Mouse (Mus musculus): ENCODE measurements around the gene Prkci. TPM values are rescaled to one million over a fixed set of nuclear protein-coding genes. Genes with fewer than 3 reads are reported as not detected.

Gene Prkci
- polyA plus RNA-seq, 1 experiment from 2014 or later, result 24.9 TPM

- no peak overlapping the region for H3K27ac ChIP-seq (replicated peaks)
- H3K4me1 ChIP-seq (replicated peaks), result peaks cover 38% of the 10 kb centered on the region
- no peak overlapping the region for H3K4me3 ChIP-seq
- no peaks in the 10 kb centered on the region for H3K27me3 ChIP-seq
- WGBS, result 63% methylated on average over 10 of the region's 10 CpGs
- no peaks in the 10 kb centered on the region for H3K36me3 ChIP-seq
- H3K9me3 ChIP-seq, result no peaks in the 10 kb centered on the region
- no peak overlapping the region for H3K9ac ChIP-seq
- no peak overlapping the region for H3K4me2 ChIP-seq
- ATAC-seq (ENCODE audit: low read depth), result no peak
These were observed 4.0 kb downstream of the Prkci start for GRCm38 (mm10) chr3:30999401-31000017.

GRCm38 (mm10) chr3:31000018-31000407 lies 4.5 kb downstream of the Prkci start:
- no peak for ATAC-seq (ENCODE audit: low read depth)
- no peak overlapping the region for H3K27ac ChIP-seq (replicated peaks)
- H3K27me3 ChIP-seq, result no peaks in the 10 kb centered on the region
- WGBS, result 25% methylated on average over 4 of the region's 4 CpGs
- no peak overlapping the region for H3K4me3 ChIP-seq
- no peaks in the 10 kb centered on the region for H3K36me3 ChIP-seq
- no peaks in the 10 kb centered on the region for H3K9me3 ChIP-seq
- H3K4me1 ChIP-seq (replicated peaks), result peaks cover 33% of the 10 kb centered on the region
- H3K9ac ChIP-seq, result no peak overlapping the region
- no peak overlapping the region for H3K4me2 ChIP-seq

GRCm38 (mm10) chr3:31001048-31001676 lies 5.6 kb downstream of the Prkci start:
- 30% methylated on average over 3 of the region's 3 CpGs for WGBS
- H3K4me3 ChIP-seq, result no peak overlapping the region
- no peak overlapping the region for H3K9ac ChIP-seq
- no peak for ATAC-seq (ENCODE audit: low read depth)
- no peak overlapping the region for H3K27ac ChIP-seq (replicated peaks)
- H3K36me3 ChIP-seq, result no peaks in the 10 kb centered on the region
- H3K4me2 ChIP-seq, result no peak overlapping the region
- H3K27me3 ChIP-seq, result no peaks in the 10 kb centered on the region
- H3K9me3 ChIP-seq, result no peaks in the 10 kb centered on the region
- H3K4me1 ChIP-seq (replicated peaks), result peaks cover 33% of the 10 kb centered on the region

GRCm38 (mm10) chr3:31004320-31005209 lies 9.0 kb downstream of the Prkci start:
- H3K4me1 ChIP-seq (replicated peaks), result peaks cover 13% of the 10 kb centered on the region
- WGBS, result 76% methylated on average over 6 of the region's 6 CpGs
- H3K27ac ChIP-seq (replicated peaks), result no peak overlapping the region
- no peak overlapping the region for H3K4me3 ChIP-seq
- no peak for ATAC-seq (ENCODE audit: low read depth)
- H3K9ac ChIP-seq, result no peak overlapping the region
- no peak overlapping the region for H3K4me2 ChIP-seq
- H3K36me3 ChIP-seq, result no peaks in the 10 kb centered on the region
- H3K9me3 ChIP-seq, result no peaks in the 10 kb centered on the region
- no peaks in the 10 kb centered on the region for H3K27me3 ChIP-seq

- no peak overlapping the region for H3K9ac ChIP-seq
- no peak overlapping the region for H3K27ac ChIP-seq (replicated peaks)
- H3K9me3 ChIP-seq, result no peaks in the 10 kb centered on the region
- H3K4me1 ChIP-seq (replicated peaks), result peaks cover 16% of the 10 kb centered on the region
- H3K36me3 ChIP-seq, result no peaks in the 10 kb centered on the region
- H3K4me3 ChIP-seq, result no peak overlapping the region
- no peak overlapping the region for H3K4me2 ChIP-seq
- WGBS, result 92% methylated on average over 2 of the region's 2 CpGs
- no peak for ATAC-seq (ENCODE audit: low read depth)
- no peaks in the 10 kb centered on the region for H3K27me3 ChIP-seq
These were observed 18.8 kb downstream of the Prkci start for GRCm38 (mm10) chr3:31014374-31014773.

- Histone ChIP-seq H3K4me3 (no peak overlapping the region), H3K4me2 (no peak overlapping the region), H3K9me3 (no peaks in the 10 kb centered on the region), H3K36me3 (0 out of 2 replicates have a peak, but pooled peaks cover 8% of the 10 kb centered on the region), H3K9ac (no peak overlapping the region), H3K27ac (replicated peaks) (no peak overlapping the region), H3K27me3 (no peaks in the 10 kb centered on the region), H3K4me1 (replicated peaks) (peaks cover 16% of the 10 kb centered on the region)
- 84% methylated on average over 10 of the region's 10 CpGs for WGBS
- ATAC-seq (ENCODE audit: low read depth), result no peak
These were observed 20.3 kb downstream of the Prkci start for GRCm38 (mm10) chr3:31015682-31016443.

- WGBS, result 48% methylated on average over 9 of the region's 9 CpGs
- ATAC-seq (ENCODE audit: low read depth), result no peak
- Histone ChIP-seq H3K27ac (replicated peaks) (no peak overlapping the region), H3K4me1 (replicated peaks) (peaks cover 16% of the 10 kb centered on the region), H3K9ac (no peak overlapping the region), H3K36me3 (0 out of 2 replicates have a peak, but pooled peaks cover 8% of the 10 kb centered on the region), H3K9me3 (no peaks in the 10 kb centered on the region), H3K27me3 (no peaks in the 10 kb centered on the region), H3K4me3 (no peak overlapping the region), H3K4me2 (no peak overlapping the region)
These were observed 21.1 kb downstream of the Prkci start for GRCm38 (mm10) chr3:31016594-31017196.

- Histone ChIP-seq H3K4me3 (no peak overlapping the region), H3K4me1 (replicated peaks) (peaks cover 16% of the 10 kb centered on the region), H3K36me3 (0 out of 2 replicates have a peak, but pooled peaks cover 16% of the 10 kb centered on the region), H3K9ac (no peak overlapping the region), H3K27me3 (no peaks in the 10 kb centered on the region), H3K9me3 (no peaks in the 10 kb centered on the region), H3K4me2 (no peak overlapping the region), H3K27ac (replicated peaks) (no peak overlapping the region)
- whole genome bisulfite sequencing, result 52% methylated on average over 4 of the region's 4 CpGs
- ATAC-seq (ENCODE audit: low read depth), result no peak
These were observed 22.1 kb downstream of the Prkci start for GRCm38 (mm10) chr3:31017652-31018051.

- 83% methylated on average over 1 of the region's 1 CpGs for WGBS
- ATAC-seq (ENCODE audit: low read depth), result no peak
- H3K27ac ChIP-seq (replicated peaks), result no peak overlapping the region
- H3K36me3 ChIP-seq, result 0 out of 2 replicates have a peak, but pooled peaks cover 16% of the 10 kb centered on the region
- no peaks in the 10 kb centered on the region for H3K27me3 ChIP-seq
- H3K9me3 ChIP-seq, result no peaks in the 10 kb centered on the region
- H3K4me2 ChIP-seq, result no peak overlapping the region
- H3K4me3 ChIP-seq, result no peak overlapping the region
- no peak overlapping the region for H3K9ac ChIP-seq
- peaks cover 24% of the 10 kb centered on the region for H3K4me1 ChIP-seq (replicated peaks)
These were observed 23.7 kb downstream of the Prkci start for GRCm38 (mm10) chr3:31019287-31019686.

GRCm38 (mm10) chr3:31019793-31020447 lies 24.4 kb downstream of the Prkci start:
- Histone ChIP-seq H3K4me3 (no peak overlapping the region), H3K4me1 (replicated peaks) (peaks cover 24% of the 10 kb centered on the region), H3K9me3 (no peaks in the 10 kb centered on the region), H3K27ac (replicated peaks) (no peak overlapping the region), H3K36me3 (0 out of 2 replicates have a peak, but pooled peaks cover 16% of the 10 kb centered on the region), H3K4me2 (no peak overlapping the region), H3K27me3 (no peaks in the 10 kb centered on the region), H3K9ac (no peak overlapping the region)
- ATAC-seq (ENCODE audit: low read depth), result no peak
- 93% methylated on average over 5 of the region's 5 CpGs for WGBS

GRCm38 (mm10) chr3:31020656-31021055 lies 25.1 kb downstream of the Prkci start:
- 80% methylated on average over 4 of the region's 4 CpGs for WGBS
- H3K4me2 ChIP-seq, result no peak overlapping the region
- ATAC-seq (ENCODE audit: low read depth), result no peak
- H3K27ac ChIP-seq (replicated peaks), result no peak overlapping the region
- peaks cover 18% of the 10 kb centered on the region; the same call in 1 of the 2 replicates for H3K36me3 ChIP-seq
- no peaks in the 10 kb centered on the region for H3K9me3 ChIP-seq
- H3K27me3 ChIP-seq, result no peaks in the 10 kb centered on the region
- no peak overlapping the region for H3K9ac ChIP-seq
- peaks cover 24% of the 10 kb centered on the region for H3K4me1 ChIP-seq (replicated peaks)
- no peak overlapping the region for H3K4me3 ChIP-seq
